ENCODE assay signal across 9 mouse cellular contexts in the genomic region with DNA sequence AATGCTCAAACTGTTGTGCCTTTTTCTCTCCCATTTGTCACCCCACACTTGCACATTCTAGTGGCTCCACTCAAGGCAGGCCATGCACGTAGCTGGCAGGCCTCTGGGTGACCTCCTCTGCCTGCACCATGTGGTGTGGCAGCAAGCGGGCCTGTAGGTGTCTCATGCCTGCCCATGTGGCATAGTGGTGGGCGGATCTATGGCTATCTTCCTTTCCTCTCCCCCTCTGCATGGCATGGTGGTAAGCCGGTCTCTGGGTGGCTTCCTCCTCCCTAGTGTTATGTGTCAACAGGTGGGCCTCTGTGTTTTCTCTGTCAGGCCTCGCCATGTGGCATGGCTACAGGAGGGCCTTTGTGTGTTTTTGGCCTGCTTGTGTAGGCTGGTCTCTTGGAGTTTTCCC. TPM values are rescaled to one million over a fixed set of nuclear protein-coding genes. Genes with fewer than 3 reads are reported as not detected.
DNase-seq lines count a peak whose midpoint lies in the region; ATAC-seq lines count a peak whose summit lies in the region.
"Had no signal": no experiment of that assay in that cellular context is flagged by ENCODE, and none has a peak within 500 bp of the region (broad histone marks: within the 10 kb centered on the region; RNA-seq: fewer than 3 reads in every experiment).

No protein-coding gene starts in this region.

- DNase-seq in gastrocnemius, postnatal 14 days: peak; percentile 58
- DNase-seq in gastrocnemius, adult 8-10 months (ENCODE audit: low spot score in 2 of 2): no peak
- peak; percentile 47 for DNase-seq in left cerebral cortex, postnatal 4 days
- no peak for DNase-seq in left cerebral cortex, postnatal 36 days (ENCODE audit: low spot score in 2 of 2)
- no peak for DNase-seq in lung, postnatal 14 days
- DNase-seq in layer of hippocampus, postnatal 14 days (ENCODE audit: low spot score in 2 of 2): no peak
- DNase-seq: cerebellum, adult 11-12 months had no signal

- ATAC-seq in erythroblast, adult 5-6 weeks (replicated peaks; ENCODE audit: low FRiP score, poor library complexity, severe bottlenecking): 0 out of 2 replicates have a peak, but pooled peaks have one; percentile 42
- peak; percentile 27 for ATAC-seq in megakaryocyte progenitor cell, adult 5-6 weeks (replicated peaks; ENCODE audit: poor library complexity)

- intact Hi-C loops in gastrocnemius, postnatal 14 days (cut with DNase I; ENCODE audit: low total_unique reads): no loop called here
- intact Hi-C loops in left cerebral cortex, postnatal 4 days (cut with DNase I): no loop called here
- intact Hi-C loops in left cerebral cortex, postnatal 36 days (cut with DNase I): no loop called here

RNA-seq across cellular contexts. Expression of a gene that starts 6.5 kb away (rescaled TPM):
- 100 to 1,000 TPM; 388 to 415 TPM for total RNA-seq in gastrocnemius, postnatal 14 days (2021)
- 100 to 1,000 TPM; 286 to 317 (median 309) TPM for total RNA-seq in gastrocnemius, adult 8-10 months (2022)
- total RNA-seq in left cerebral cortex, postnatal 4 days (2021): 100 to 1,000 TPM; 392 to 399 TPM
- 100 to 1,000 TPM; 259 to 289 TPM for total RNA-seq in left cerebral cortex, postnatal 36 days (2021)
- 37.6 and 48.2 TPM in 2 replicates for total RNA-seq in erythroblast, adult 5-6 weeks (2015; ENCODE audit: low replicate concordance)
- total RNA-seq in erythroblast, adult 5-6 weeks (2017; ENCODE audit: low replicate concordance): 51.9 and 56.2 TPM in 2 replicates
- total RNA-seq in megakaryocyte progenitor cell, adult 5-6 weeks (2015): 137 and 168 TPM in 2 replicates
- total RNA-seq in megakaryocyte progenitor cell, adult 5-6 weeks (2017): 163 and 210 TPM in 2 replicates
- 100 to 1,000 TPM; 288 to 318 TPM for total RNA-seq in layer of hippocampus, postnatal 14 days (2021)

Comparison
In these comparisons a context has a peak if more than half of its experiments do, and no peak if none do; other contexts are left out.
1. DNase-seq: peak in gastrocnemius, postnatal 14 days (single experiment) and left cerebral cortex, postnatal 4 days (single experiment); none in gastrocnemius, adult 8-10 months (0 of 2), left cerebral cortex, postnatal 36 days (0 of 2), lung, postnatal 14 days (single experiment) and layer of hippocampus, postnatal 14 days (0 of 2).